Mouse (Mus musculus): Measurements from ENCODE around the gene Xylb.

The Xylb gene

DNA sequence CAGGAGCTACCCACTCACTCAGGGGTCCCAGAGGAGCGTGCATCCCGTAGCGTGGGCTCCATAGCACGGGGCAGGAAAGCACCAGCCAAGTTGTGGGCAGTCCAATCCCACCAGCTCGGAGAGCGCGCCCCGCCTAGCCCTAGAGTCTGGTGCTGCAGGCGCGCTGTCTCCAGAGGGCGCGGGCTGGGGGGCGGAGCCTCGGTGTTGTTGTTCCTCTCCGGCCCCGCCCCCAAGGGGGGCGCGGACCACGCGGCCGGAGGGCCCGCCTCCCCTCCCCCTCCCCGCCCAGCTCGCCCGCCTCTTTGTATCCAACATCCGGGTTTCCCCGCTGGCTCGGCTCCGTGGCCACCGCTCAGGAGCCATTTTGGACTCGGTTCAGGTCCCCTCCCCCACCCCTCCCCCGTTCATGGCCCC is 44.6 kb downstream of the Xylb start, which contains the start of gene Acvr2b:
Gene Acvr2b (plus strand): TSS at position 318 of the 414 bp plus-strand sequence.
- peak; percentile 72 to 82 for DNase-seq (ENCODE audit: low spot score in 2 of 2)

DNA sequence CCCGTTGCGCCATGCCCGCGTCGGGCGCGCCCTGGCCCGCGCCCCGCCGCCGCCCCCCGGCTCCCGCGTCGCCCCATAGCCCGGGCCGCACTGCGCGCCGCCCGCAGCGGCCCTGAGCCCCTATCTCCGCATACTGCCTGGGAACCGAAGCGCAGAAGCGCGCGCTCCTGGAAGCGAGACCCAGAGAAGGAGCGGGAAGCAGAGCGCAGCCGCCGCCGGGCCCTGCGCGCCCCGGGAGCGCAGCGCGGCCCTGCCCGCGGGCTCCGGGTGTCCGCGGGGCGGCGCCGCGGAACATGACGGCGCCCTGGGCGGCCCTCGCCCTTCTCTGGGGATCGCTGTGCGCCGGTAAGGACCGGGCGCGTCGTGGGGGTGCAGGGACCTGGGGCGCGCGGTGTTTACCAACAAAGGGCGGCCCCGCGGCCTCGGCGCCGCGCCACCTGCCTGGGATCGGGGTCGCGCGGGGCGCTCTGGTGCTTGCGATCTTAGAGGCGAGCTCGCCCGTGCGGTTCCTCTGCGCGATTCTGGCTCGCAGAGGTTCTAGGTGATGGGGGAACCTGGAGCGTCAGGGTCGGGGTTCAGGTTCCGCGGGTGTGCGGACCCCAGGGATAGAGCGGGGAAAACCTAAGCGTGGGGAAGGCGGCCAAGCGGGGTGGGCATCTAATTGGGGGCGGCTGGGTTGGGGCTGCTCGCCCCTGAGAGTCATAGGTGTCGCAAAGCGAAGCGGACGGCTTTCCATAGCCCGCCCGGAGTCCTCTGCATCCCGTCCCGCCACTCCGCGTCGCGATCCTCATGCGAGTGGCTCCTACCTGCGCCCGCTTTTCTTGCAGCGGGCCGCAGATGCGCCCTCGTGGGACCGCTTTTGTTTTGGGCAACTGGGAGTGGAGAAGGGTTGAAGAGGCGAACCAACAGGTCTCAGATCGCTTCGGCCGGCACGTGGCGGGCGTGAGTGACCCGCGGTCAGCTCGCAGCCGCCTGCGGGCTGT is 45.4 kb downstream of the Xylb start:
- DNase-seq (ENCODE audit: low spot score in 2 of 2), result peak; percentile 28 to 45

DNA sequence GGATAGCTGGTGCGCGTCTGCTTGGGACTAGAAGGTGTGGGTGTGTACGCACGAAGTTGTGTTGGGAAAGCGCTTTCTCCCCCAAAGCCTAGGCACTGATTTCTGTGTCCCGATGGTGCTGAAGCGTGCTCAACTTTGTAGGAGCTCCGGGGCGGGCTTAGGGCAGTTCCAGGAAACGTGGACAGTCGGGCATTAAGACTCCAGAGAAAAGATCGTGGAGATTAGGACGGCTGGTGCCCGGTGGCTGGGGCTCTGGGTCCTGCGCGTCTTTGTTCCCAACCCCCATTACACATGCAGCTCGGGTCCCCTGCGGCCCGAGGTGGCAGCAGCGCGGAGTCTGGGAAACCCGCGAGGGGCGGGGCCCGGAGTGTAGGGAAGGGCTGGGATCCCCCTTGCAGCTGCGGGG is 46.1 kb downstream of the Xylb start:
- DNase-seq (ENCODE audit: low spot score in 2 of 2), result peak in 1 of 2 experiments; percentile 13

DNA sequence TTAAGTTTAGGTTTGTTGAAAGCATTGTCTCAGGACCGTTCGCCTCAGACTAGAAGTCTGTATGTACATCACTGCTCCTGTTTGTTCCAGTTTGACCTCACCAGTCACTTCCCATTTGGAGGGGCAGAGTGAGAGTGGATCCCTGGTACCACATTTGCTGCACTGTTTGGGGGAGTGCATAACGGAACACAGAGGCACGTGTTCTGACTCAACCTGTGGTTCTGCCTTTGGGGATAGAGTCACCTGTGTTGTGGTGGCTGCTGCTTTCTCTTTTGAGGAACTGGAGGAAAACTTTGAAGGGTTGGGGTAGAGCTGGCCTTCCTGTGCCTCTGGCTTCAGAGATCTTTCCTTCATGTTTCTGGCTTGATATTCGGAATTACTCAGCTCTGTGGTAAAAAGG is 46.9 kb downstream of the Xylb start:
- DNase-seq (ENCODE audit: low spot score in 2 of 2), result no peak

DNA sequence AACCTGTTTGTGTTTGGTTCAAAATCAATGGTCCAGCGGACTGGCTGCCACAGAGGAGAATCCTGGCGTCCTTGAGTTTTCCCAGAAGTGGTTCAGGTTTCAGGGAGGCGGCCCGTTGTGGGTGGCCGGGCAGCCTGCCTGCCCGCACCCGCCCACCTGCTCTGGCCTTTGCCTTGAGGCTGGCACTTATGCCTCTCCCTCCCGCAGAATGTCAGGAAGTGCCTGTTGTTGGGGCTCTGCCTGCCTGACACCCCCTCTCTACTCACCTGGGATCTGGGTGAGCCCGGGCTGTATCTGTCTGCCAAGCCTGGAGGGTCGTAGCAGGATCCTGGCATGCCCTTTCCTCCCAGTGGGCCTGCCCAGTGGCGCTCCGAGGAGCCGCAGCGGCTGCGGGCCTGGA is 50.7 kb downstream of the Xylb start:
- no peak for DNase-seq (ENCODE audit: low spot score in 2 of 2)

DNA sequence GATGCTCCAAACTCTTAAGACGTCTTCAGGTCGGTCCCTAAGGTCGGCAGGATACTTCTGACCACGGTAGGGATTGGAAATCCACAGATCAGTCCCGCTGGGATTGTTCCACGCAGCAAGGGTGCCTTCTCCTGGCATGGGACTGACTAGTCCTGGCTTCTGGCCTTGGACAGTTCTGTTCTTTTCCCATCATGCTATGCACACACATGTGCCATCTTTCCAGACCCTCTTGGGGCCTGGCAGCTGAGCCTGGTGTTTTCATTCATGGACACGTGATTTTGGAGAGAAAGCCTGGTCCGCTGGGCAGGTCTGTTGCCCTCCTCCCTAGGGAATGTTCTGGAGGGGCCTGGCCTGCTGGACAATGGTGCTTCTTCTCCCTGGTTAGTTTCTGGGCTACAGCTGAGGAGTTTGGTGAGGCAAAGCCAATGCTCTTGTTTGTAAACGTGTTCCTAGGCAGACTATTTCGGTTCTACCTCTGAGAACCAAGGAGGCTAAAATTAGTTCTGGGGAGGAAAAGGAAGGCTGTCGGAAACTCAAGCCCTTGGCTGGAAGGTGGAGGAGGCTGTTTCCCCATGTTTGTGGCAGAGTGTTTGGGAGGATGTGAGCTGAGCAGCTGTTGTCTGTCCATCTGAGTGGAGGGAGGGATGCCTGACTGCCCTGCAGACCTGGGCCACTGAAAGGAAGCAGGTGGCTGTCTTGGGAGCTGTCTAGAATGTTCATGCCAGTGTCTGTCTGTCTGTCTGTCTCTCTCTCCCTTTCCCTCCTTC is 51.9 kb downstream of the Xylb start:
- DNase-seq (ENCODE audit: low spot score in 2 of 2), result no peak

DNA sequence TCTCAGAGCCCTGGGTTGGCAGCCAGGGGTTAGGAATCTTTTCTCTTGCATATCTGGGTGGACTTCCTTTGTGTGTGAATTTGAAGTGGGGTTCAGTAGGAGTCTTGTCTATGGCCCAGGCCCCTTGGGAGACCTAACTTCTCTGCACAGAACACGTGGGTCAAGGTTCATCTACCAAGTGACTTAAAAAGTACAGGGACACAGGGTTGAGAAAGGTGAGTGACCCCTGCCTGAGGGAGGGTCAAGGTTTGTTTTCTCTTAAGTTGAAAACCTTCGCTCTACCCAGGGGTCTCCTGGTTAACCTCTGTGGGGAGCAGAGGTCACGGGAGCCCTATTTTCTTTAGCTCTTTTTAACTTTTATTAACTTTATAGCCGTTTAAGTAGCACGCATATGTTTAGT is 52.7 kb downstream of the Xylb start:
- DNase-seq (ENCODE audit: low spot score in 2 of 2), result no peak

DNA sequence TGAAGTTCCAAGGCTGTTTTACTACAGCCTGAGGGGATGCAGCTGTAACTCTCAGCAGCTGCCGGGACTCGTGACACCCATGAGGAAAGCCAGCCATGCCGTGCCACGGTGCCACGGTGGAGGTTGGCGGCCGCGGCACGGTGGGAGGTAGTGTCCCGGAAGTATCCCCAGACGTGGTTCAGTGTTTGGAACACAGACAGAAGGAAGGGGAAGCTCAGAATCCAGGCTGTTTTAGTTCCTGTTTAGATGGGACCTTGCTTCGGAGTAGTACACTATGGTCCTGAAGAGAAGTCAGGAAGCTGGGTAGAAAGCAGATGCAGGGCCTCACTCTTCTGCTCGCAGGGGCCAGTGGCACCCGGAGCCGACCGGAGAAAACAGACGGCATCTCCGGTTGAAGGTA is 60.8 kb downstream of the Xylb start:
- DNase-seq (ENCODE audit: low spot score in 2 of 2), result no peak

DNA sequence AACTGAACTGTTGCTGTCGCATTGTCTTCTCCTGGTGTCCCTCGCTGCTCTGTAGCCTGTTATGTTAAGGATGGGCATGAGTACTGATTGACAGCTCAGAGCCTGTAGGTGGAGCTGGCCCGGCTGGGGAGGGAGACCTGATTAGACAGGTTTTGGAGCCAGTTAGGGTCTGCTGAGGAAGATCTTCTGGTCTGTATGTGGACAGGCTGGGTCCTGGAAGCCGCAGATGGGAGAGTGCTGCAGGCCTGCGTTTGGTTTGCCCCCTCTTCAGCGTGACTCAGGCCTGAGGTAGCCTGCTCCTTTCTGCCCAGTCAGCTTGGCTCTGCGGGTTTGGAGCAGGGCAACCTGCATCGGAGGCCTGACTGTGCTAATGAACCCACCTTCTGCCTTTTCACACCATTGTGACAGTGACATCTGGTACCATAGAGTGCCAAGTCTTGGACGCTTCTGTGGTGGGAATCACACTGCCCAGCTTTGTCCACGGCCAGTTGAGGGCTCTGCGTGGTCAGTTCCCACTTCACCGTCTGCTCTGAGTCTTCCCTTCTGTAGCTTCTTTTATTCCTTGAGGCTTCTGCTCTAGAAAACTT is 62.8 kb downstream of the Xylb start:
- DNase-seq (ENCODE audit: low spot score in 2 of 2), result no peak

DNA sequence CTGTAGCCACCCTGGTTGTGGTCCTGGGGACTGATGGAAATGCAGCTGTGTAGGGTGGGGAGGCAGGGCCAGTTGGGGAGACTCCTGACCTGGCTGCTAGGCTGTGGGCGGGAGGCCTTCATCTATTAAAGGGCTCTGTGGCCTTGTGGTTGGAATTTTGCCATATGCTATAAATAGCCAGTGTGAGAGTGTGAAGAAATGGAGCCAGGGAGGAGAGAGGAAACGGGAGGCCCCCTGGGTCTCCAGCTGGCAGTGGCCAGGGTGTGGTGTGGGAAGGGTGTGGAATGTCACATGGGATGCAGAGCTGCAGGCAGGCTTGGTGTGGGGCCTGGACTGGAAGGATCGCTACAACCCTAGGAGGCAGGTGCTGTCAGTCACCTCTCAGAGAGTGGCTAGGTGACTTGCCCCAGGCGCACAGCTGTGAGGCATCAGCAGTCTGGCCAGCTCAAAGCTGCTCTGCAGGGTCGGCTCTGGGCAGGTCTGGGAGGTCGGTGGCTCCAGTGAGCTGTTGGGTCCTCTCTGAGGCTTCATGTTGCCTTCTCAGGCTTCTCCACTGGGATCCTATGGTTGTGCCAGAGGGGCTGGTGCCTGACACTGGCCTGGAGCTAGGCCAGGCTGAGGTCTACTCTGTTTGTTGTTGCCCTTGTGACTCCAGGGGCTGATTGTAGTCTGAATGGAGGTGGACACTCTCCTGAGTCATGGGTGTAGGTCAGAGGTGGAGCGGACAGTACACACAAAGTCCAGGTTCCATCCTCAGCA is 68.2 kb downstream of the Xylb start:
- no peak for DNase-seq (ENCODE audit: low spot score in 2 of 2)

DNA sequence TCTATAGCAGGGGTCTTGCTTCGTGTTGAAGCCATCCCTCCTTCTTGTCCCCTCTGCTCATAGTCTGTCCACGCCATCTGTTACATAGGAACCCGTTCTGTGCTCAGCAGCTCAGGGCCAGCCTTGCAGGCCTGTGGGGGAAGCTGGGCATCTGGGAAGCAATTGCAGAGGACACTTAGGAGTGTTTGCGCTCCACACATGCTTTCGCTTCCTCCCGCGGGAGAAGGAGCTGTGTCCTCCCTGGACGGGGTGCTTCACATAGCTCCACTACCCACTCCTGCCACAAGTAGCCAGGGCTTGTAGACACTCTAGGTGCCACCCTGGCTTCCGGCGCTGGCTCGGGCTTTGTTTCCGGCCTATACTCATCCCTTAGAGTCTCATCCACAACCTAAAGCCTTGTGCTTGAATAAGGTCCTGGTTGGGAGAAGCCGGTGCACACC is 68.8 kb downstream of the Xylb start:
- DNase-seq (ENCODE audit: low spot score in 2 of 2), result no peak

DNA sequence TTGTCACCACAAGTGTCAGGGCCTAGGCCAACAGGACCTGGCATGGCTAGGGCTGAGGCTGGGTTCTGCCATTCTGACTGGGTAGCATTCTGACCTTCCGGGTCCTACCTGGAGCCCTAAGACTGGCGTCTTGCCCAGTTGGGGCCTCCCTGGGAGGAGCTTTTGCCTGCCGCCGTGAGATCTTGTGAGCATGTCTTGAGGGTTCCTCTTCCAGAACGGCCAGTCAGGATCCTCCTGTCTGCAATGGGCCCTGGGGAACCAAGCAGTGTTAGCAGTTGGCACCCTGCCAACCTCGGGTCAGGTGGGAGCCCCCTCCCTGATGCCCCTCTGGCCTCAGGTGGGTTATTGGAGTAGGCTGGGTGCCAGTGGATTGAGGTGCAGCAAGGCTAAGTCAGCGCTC is 69.3 kb downstream of the Xylb start:
- DNase-seq (ENCODE audit: low spot score in 2 of 2), result no peak

DNA sequence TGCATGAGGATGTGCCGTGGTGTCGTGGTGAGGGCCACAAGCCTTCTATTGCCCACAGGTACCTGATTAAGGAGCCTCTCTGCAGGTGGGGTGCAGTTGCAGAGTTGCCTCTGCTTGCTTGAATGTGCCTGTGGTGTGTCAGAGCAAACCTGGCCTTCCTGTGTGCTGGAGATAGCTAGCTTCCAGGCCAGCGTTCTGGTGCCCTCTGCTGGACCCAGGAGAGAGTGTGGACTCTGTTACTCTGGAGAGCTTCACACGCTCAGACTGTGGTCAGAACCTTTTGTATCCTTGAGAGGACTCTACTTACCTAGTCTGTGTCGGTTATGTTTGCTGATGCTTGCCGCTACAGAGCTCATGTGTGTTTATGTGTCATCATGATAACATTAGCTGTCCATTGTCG is 73.1 kb downstream of the Xylb start:
- DNase-seq (ENCODE audit: low spot score in 2 of 2), result peak; percentile 67 to 68

DNA sequence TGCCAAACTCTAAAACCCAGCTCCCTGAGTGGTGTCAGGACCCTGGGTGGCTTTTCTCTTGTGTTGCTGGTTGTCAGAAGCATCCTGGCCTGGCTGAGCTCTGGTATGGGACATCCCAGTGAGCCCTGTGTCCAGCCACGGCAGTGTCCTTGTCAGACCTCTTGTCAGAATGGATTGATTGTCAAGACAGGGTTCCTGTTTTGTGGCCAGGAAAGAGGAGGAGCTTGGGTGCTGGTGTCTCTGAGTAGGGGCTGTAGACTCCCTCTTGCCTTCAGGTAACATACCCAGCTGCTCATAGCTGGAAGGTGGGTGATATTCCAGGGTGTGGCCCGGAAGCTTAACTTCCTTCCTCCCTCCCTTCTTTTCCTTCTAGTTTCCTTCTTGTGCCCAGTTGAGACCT is 78.7 kb downstream of the Xylb start:
- DNase-seq (ENCODE audit: low spot score in 2 of 2), result no peak

DNA sequence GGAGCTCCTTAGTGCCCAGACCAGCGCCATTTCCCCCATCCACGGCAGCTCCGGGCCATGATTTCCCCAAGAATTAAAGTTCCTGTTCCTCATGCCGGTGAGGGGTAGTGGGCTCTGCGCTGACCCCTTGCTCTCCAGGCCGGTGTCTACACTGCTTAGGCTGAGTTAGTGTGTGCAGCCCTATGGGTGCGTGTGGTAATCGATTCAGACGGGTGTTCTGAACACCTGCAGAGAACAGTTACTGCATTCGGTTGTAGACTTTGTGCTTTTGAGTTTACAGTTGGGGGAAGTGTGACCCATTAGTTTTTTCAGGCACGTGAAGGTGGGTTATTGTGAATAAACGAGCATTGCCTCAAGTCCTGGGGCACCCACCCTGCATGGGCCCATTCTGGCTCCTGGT is 80.9 kb downstream of the Xylb start:
- no peak for DNase-seq (ENCODE audit: low spot score in 2 of 2)

DNA sequence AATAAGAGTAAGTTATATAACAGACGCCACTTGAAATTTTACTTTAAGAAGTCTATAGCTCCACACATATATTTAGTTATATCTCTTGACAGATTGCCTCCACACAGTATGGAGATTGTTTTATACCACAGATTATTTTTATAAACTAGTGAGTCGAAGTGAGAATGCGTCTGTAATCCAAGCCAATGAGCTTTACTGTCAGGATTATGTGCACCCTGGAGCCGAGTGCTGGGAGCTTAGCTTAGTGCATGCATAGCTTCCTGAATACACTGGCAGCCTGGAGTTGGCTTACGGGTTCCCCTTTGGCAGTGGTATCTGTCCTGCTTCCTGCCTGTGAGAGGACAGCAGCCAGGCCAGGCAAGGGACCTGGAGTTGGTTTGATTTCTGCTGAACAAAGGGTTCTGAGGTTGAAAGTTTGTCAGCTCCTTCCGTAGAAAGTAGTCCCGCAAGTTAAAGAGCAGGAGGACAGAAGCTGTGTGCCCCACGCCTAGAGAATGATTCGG is 81.4 kb downstream of the Xylb start:
- DNase-seq (ENCODE audit: low spot score in 2 of 2), result no peak

Measured in frontal cortex, postnatal 25 days (tissue).